Mouse (Mus musculus): ENCODE measurements around the gene Dip2b.

- TF ChIP-seq CTCF (IDR thresholded peaks at IDR 0.05; ENCODE audit: borderline replicate concordance, insufficient read depth, low read depth, low read length) (no peak), POLR2A (IDR thresholded peaks at IDR 0.05; ENCODE audit: borderline replicate concordance, insufficient read depth, low read length) (no peak)
Observed at GRCm38 (mm10) chr15:100216173-100216572, 177.7 kb downstream of the Dip2b start.
